Mouse (Mus musculus) embryonic fibroblast, embryonic 13.5 days (primary cell): ENCODE measurements around the gene Kdm5d.

ENCODE experiments used
- CTCF ChIP-seq: IDR thresholded peaks from 2 replicates; pipeline ENCODE4 v1.5.1; 2011; ENCODE audit warnings: mild to moderate bottlenecking, control low read depth, low read length, moderate library complexity, borderline replicate concordance; ENCODE audit not compliant: insufficient read depth
- POLR2A ChIP-seq: IDR thresholded peaks from 2 replicates; pipeline ENCODE4 v1.6.1; 2011; ENCODE audit warnings: low read depth, mild to moderate bottlenecking, control low read depth, low read length, moderate library complexity

- TF ChIP-seq POLR2A = no peak
- no peak for TF ChIP-seq CTCF
Measured at GRCm38 (mm10) chrY:872404-872803, 25.2 kb upstream of the Kdm5d start.
